Mouse (Mus musculus): ENCODE measurements around the gene Olfr564. TPM values are rescaled to one million over a fixed set of nuclear protein-coding genes. Genes with fewer than 3 reads are reported as not detected.

The Olfr564 gene
- not detected in 2 replicates for polyA plus RNA-seq (2015; fragmentation: Nextera tagmentation; extraction: Ambion mirVana)

GRCm38 (mm10) chr7:102803180-102803579, at the start of gene Olfr564:
TSS of gene Olfr564 (plus strand) at chr7:102803480.
- Histone ChIP-seq H3K4me1 (no peaks in the 10 kb centered on the region), H3K9ac (no peak within 1 kb of the TSS), H3K4me3 (no peak within 1 kb of the TSS), H3K36me3 (no peaks in the 10 kb centered on the region), H3K27me3 (no peaks in the 10 kb centered on the region), H3K27ac (no peak within 1 kb of the TSS), H3K4me2 (no peak within 1 kb of the TSS), H3K9me3 (no peaks in the 10 kb centered on the region)
- no peak for ATAC-seq (ENCODE audit: insufficient number of reproducible peaks, insufficient read depth, low FRiP score, low TSS enrichment, low read depth)

GRCm38 (mm10) chr7:102759266-102759665, 44.0 kb upstream of the Olfr564 start, which contains the start of the genes Olfr560 and Olfr78:
TSS of gene Olfr560 (minus strand) at chr7:102759366.
TSS of gene Olfr78 (minus strand) at chr7:102759471.
- Histone ChIP-seq H3K4me1 (no peaks in the 10 kb centered on the region), H3K9ac (no peak within 1 kb of the TSS), H3K4me3 (no peak within 1 kb of the TSS), H3K36me3 (no peaks in the 10 kb centered on the region), H3K27me3 (no peaks in the 10 kb centered on the region), H3K9me3 (no peaks in the 10 kb centered on the region), H3K27ac (no peak within 1 kb of the TSS), H3K4me2 (no peak within 1 kb of the TSS)
- no peak for ATAC-seq (ENCODE audit: insufficient number of reproducible peaks, insufficient read depth, low FRiP score, low TSS enrichment, low read depth)
- 63% methylated on average over 4 of the region's 4 CpGs for WGBS

- Histone ChIP-seq H3K36me3 (no peaks in the 10 kb centered on the region), H3K4me3 (no peak within 1 kb of the TSS), H3K9me3 (no peaks in the 10 kb centered on the region), H3K9ac (no peak within 1 kb of the TSS), H3K4me2 (no peak within 1 kb of the TSS), H3K27ac (no peak within 1 kb of the TSS), H3K4me1 (no peaks in the 10 kb centered on the region), H3K27me3 (no peaks in the 10 kb centered on the region)
- 77% methylated on average over 2 of the region's 2 CpGs for WGBS
- no peak for ATAC-seq (ENCODE audit: insufficient number of reproducible peaks, insufficient read depth, low FRiP score, low TSS enrichment, low read depth)
Observed at GRCm38 (mm10) chr7:102770921-102771320, 32.4 kb upstream of the Olfr564 start, which contains the start of gene Olfr561. TSS of gene Olfr561 (plus strand) at chr7:102771221.

Other genes with a start within 250 kb of the Olfr564 start
- gene Trim21, start 238.0 kb upstream of the Olfr564 start, polyA plus RNA-seq (2015; fragmentation: Nextera tagmentation; extraction: Ambion mirVana): 0.56 and 0.67 TPM in 2 replicates
- 0.51 TPM in 1 of 2 replicates, not detected in the other for gene Olfr550, start 232.0 kb upstream of the Olfr564 start, polyA plus RNA-seq (2015; fragmentation: Nextera tagmentation; extraction: Ambion mirVana)
- gene Olfr551, start 211.6 kb upstream of the Olfr564 start, polyA plus RNA-seq (2015; fragmentation: Nextera tagmentation; extraction: Ambion mirVana): not detected in 2 replicates
- not detected in 2 replicates for gene Olfr552, start 205.7 kb upstream of the Olfr564 start, polyA plus RNA-seq (2015; fragmentation: Nextera tagmentation; extraction: Ambion mirVana)
- gene Olfr553, start 185.3 kb upstream of the Olfr564 start, polyA plus RNA-seq (2015; fragmentation: Nextera tagmentation; extraction: Ambion mirVana): not detected in 2 replicates
- not detected in 2 replicates for gene Olfr554, start 165.0 kb upstream of the Olfr564 start, polyA plus RNA-seq (2015; fragmentation: Nextera tagmentation; extraction: Ambion mirVana)
- not detected in 2 replicates for gene Olfr555, start 144.7 kb upstream of the Olfr564 start, polyA plus RNA-seq (2015; fragmentation: Nextera tagmentation; extraction: Ambion mirVana)
- gene Olfr556, start 138.6 kb upstream of the Olfr564 start, polyA plus RNA-seq (2015; fragmentation: Nextera tagmentation; extraction: Ambion mirVana): not detected in 2 replicates
- 16.6 and 18.6 TPM in 2 replicates for gene Trim68, start 116.2 kb upstream of the Olfr564 start, polyA plus RNA-seq (2015; fragmentation: Nextera tagmentation; extraction: Ambion mirVana)
- gene Olfr557, start 107.6 kb upstream of the Olfr564 start, polyA plus RNA-seq (2015; fragmentation: Nextera tagmentation; extraction: Ambion mirVana): not detected in 2 replicates
- gene Olfr558, start 101.3 kb upstream of the Olfr564 start, polyA plus RNA-seq (2015; fragmentation: Nextera tagmentation; extraction: Ambion mirVana): 0.08 and 0.15 TPM in 2 replicates
- gene Olfr33, start 84.4 kb upstream of the Olfr564 start, polyA plus RNA-seq (2015; fragmentation: Nextera tagmentation; extraction: Ambion mirVana): not detected in 2 replicates
- not detected in 2 replicates for gene Olfr559, start 76.0 kb upstream of the Olfr564 start, polyA plus RNA-seq (2015; fragmentation: Nextera tagmentation; extraction: Ambion mirVana)
- gene Olfr560, start 44.1 kb upstream of the Olfr564 start, polyA plus RNA-seq (2015; fragmentation: Nextera tagmentation; extraction: Ambion mirVana): not detected in 2 replicates
- 0.04 and 0.33 TPM in 2 replicates for gene Olfr78, start 44.0 kb upstream of the Olfr564 start, polyA plus RNA-seq (2015; fragmentation: Nextera tagmentation; extraction: Ambion mirVana)
- not detected in 2 replicates for gene Olfr561, start 32.3 kb upstream of the Olfr564 start, polyA plus RNA-seq (2015; fragmentation: Nextera tagmentation; extraction: Ambion mirVana)
- gene Olfr566, start 55.3 kb downstream of the Olfr564 start, polyA plus RNA-seq (2015; fragmentation: Nextera tagmentation; extraction: Ambion mirVana): not detected in 2 replicates
- gene Olfr568, start 73.6 kb downstream of the Olfr564 start, polyA plus RNA-seq (2015; fragmentation: Nextera tagmentation; extraction: Ambion mirVana): 0.45 TPM in 1 of 2 replicates, not detected in the other
- gene Olfr569, start 87.4 kb downstream of the Olfr564 start, polyA plus RNA-seq (2015; fragmentation: Nextera tagmentation; extraction: Ambion mirVana): not detected in 2 replicates
- not detected in 2 replicates for gene Olfr570, start 91.1 kb downstream of the Olfr564 start, polyA plus RNA-seq (2015; fragmentation: Nextera tagmentation; extraction: Ambion mirVana)
- gene Olfr571, start 114.1 kb downstream of the Olfr564 start, polyA plus RNA-seq (2015; fragmentation: Nextera tagmentation; extraction: Ambion mirVana): 0.15 and 0.33 TPM in 2 replicates
- not detected in 2 replicates for gene Olfr572, start 120.9 kb downstream of the Olfr564 start, polyA plus RNA-seq (2015; fragmentation: Nextera tagmentation; extraction: Ambion mirVana)
- gene Olfr573-ps1, start 139.1 kb downstream of the Olfr564 start, polyA plus RNA-seq (2015; fragmentation: Nextera tagmentation; extraction: Ambion mirVana): not detected in 2 replicates
- not detected in 2 replicates for gene Olfr574, start 145.0 kb downstream of the Olfr564 start, polyA plus RNA-seq (2015; fragmentation: Nextera tagmentation; extraction: Ambion mirVana)
- not detected in 2 replicates for gene Olfr575, start 155.3 kb downstream of the Olfr564 start, polyA plus RNA-seq (2015; fragmentation: Nextera tagmentation; extraction: Ambion mirVana)
- gene Olfr576, start 159.2 kb downstream of the Olfr564 start, polyA plus RNA-seq (2015; fragmentation: Nextera tagmentation; extraction: Ambion mirVana): not detected in 2 replicates
- not detected in 2 replicates for gene Olfr577, start 172.5 kb downstream of the Olfr564 start, polyA plus RNA-seq (2015; fragmentation: Nextera tagmentation; extraction: Ambion mirVana)
- not detected in 2 replicates for gene Olfr578, start 185.8 kb downstream of the Olfr564 start, polyA plus RNA-seq (2015; fragmentation: Nextera tagmentation; extraction: Ambion mirVana)
- not detected in 2 replicates for gene Olfr582, start 234.5 kb downstream of the Olfr564 start, polyA plus RNA-seq (2015; fragmentation: Nextera tagmentation; extraction: Ambion mirVana)
- gene Olfr583, start 247.8 kb downstream of the Olfr564 start, polyA plus RNA-seq (2015; fragmentation: Nextera tagmentation; extraction: Ambion mirVana): not detected in 2 replicates